Mouse (Mus musculus) thymus, postnatal 0 days (tissue): ENCODE results near the gene Atxn7l1. TPM values are rescaled to one million over a fixed set of nuclear protein-coding genes. Genes with fewer than 3 reads are reported as not detected.
"Not testable (repeated sequence)": the region's sequence is repeated elsewhere in the genome, so short reads cannot be mapped to it uniquely, and the experiment has no call there.

Source experiments
- DNase-seq: peaks from one replicate; pipeline ENCODE4 v3.0.0-alpha.2; 2015; ENCODE audit warnings: low spot score
- polyA plus RNA-seq: library from polyadenylated mRNA; unstranded; fragments of >200 nt; fragmentation: Nextera tagmentation; extraction: Ambion mirVana; gene quantifications from 2 replicates; pipeline ENCODE4 v1.2.1, GENCODE M21; 2015

The Atxn7l1 gene
- polyA plus RNA-seq, 1 experiment from 2014 or later = 34.3 TPM

DNA sequence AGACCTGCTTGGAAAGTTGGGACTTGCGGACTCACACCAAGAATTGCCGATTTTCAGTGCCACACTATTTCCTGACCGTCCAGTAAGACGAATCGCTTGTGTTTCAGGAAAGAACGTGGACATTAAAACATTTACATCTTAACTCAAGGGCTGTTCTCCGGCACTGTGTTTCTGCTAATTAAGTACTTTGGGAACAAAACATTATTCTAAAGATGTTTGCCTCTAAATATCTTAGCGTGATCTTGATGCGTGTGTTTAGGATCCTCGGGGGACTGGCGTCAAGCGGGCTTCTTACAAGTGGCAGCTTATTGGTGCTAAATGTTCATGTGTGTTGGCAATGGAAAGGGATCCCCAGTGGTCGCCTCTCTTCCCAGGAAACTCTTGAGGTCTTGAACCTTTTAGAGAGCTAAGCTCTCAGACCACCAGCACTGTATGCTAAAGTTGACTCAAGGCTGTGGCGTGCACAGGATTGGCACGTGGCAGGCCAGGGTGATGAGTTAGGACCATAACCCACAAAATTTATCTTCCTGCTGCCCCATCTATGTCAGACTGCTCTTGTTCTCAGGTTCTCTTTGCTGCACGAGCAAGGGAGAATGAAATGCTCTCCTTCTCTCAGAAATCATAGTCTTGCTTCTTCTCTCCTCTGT lies 2.2 kb downstream of the Atxn7l1 start:
- DNase-seq = no peak

DNA sequence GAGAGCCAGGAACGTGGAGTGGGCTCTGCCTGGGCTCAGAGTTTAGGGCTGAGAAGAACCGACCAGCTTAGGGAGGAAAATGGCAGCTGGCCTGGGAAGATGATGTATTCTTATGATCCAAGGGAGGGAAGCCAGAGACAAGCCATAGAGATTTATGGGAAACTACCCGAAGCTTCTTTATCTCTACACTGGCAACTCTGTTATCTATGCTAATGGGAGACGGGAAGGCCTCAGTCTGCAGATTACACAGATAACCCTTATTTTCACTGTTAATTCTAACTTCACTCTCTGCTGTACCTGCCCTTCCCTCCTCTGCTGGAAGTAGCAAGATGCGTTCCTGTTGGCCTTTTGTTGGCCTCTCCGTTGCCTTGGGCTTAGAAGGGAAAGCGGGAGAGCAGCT lies 5.6 kb downstream of the Atxn7l1 start:
- DNase-seq = no peak

DNA sequence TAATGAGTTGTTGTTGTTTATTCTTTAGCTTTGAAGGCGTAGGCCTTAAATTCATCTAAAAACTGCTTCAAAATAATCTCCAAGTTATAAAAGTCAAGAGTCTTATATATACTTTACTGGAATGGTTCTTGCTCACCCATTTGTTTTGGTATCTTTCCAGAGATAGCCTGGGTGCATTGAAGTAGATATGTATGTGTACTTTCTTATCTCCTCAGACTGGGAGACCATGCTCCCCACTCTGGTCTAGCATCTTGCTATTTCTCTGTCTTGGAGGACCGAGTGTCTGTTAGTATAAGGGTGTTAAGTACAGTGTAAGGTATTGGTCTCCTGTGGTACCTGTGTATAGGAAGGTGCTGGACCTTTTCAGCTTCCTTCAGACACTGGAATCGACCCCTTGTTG lies 6.4 kb downstream of the Atxn7l1 start:
- no peak for DNase-seq

DNA sequence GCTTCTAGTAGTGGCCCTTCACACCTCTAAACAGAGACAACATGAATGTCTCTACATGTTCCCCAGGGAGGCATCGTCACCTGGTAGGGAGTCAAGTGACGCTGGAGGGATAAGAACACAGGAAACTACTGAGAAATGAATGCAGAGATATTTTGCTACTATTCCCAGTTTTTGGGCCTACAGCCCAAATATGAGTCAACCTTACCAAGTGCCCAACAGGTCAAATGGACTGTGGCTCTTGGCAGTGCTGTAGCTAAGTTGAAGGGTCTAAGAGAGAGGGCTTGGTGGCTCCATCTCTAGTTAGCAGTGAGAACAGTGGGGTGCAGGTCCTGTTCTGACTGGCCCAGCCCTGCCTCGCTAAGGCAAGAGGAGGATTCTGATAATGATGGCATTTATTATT lies 7.2 kb downstream of the Atxn7l1 start:
- DNase-seq = no peak

DNA sequence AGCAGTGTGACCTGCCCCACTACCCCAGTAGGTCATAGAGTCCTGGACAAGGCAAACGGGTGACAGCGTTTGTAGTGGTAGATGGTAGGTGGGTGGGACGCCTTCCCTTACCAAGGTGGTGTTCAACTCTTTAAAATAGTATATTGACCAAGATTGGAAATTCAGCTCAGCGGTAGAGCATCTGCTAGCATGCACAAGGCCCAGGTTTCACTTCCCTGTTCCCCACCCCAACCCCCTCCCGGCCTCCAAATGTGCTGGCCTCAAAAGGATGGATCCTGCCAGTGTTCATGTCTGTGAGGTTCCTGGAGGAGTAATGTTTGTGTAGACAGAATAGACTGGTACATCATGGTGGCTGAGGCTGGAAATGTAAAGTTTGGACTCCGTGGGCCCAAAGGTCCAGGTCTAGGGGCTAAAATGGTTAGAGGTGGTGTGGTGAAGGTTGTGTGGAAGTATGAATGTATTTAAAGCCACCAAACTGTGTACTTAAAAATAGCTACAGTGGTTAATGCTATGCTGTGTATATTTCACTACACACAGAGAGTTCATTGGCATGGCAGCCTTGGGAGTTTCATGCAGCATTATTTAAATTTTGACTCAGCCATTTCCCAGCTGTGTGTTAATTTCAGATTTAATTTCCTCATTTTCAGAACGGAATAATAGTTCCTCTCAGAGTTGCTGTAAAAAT lies 9.0 kb downstream of the Atxn7l1 start:
- no peak for DNase-seq

DNA sequence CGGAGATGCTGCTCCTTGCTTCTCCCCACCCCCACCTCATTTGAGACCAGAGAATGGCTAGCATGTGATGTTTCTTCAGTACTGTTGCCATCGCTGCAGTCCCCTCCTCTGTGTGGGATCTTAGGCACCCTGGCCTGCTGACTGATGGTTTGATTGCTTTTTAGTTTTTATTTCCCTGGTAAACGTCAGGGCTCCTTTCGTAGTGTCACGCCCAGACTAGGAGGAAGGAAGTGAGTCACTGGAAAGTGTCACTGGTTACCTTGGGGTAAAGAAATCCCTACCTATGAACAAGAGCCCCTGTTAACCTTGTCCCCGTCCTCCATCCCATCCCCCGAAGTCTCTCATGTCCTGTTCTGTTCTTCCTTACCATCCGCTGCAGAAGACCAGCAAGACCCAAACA lies 10.8 kb downstream of the Atxn7l1 start:
- DNase-seq = no peak

DNA sequence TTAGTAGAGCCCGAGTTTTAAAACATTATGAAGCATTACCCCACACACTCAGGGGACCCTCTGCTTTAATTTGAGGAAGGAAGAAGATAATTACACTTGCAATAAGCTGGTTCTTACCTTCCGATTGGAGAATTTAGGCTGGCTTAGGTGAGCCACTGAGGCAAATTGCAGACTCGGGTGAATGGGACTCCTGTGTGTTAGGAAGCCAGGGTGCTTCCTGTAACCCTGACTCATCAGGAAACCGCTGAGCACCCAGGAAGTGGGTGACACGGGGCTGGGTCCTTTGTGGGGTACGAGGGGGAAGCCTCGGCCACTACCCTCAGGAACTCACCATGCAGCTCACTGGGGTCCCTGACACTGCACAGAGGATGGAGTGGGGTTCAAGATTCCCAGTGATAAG lies 12.9 kb downstream of the Atxn7l1 start:
- DNase-seq = peak; percentile 78

DNA sequence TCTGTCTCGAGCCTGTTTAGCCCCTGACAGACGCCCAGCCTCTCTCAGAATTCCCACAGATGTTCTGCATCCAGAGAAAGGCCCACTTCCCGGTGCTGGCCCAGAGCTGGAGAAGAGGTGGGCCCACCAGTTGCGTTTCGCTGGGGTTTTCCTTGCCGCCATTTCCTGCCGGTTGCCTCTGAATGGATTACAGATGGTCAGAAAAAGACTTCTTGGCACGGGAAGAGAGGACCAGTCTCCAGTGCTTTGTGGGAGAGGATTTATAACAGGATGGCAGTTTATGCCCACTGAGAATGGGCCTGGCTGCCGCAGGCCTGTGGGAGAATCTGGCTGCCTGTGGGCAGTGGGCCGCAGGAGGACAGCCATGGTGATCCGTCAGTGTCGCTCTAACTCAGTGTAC lies 15.0 kb downstream of the Atxn7l1 start:
- no peak for DNase-seq

DNA sequence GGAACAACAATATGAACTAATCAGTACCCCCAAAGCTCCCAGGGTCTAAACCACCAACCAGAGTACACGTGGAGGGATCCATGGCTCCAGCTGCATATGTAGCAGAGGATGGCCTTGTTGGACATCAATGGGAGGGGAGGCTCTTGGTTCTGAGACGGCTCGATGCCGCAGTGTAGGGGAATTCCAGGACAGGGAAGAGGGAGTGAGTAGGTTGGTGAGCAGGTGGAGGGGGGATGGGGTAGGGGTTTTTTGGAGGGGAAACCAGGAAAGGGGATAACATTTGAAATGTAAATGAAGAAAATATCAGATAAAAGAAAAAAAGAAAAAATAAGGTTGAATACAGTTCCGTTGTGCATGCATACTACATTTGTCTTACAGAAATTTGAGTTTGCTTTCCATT lies 16.5 kb downstream of the Atxn7l1 start:
- not testable (repeated sequence) for DNase-seq

DNA sequence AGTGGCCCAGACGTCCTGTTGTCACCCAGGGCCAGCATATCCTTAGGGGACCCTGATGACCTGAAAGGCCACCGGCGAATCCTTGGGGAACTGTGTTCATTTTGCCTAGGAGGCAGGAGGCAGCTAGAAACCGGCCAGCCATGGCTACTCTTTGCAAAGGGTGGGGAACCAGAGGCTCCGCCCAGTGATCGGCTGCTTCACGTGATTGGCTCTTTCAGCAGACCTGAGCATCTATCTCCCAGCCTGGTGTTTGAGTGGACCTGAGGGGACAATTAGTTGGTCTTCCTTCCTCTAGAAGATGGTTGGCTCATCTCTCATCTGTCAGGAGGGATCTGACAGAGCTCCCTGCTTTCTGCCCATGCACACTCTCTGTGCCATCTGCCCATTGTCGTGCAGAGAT lies 19.2 kb downstream of the Atxn7l1 start:
- no peak for DNase-seq

DNA sequence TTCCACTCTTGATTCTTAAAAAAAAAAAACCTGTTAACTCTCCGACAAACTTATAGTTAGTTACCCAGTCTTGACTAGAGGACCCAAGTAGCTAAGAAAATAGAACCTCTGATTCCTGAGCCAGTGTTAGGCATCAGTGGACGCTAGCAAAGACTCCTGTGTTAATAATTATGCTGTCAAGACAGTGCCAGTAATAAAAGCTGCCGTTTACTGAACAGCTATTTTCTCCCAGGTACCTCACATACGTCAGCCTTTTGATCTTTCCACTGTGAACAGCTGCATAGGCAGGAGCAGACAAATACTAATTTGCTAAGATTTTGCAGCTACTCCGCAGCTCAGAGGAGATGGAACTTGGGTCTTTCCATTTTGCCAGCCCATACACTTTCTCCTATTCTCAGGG lies 20.1 kb downstream of the Atxn7l1 start:
- DNase-seq = no peak

DNA sequence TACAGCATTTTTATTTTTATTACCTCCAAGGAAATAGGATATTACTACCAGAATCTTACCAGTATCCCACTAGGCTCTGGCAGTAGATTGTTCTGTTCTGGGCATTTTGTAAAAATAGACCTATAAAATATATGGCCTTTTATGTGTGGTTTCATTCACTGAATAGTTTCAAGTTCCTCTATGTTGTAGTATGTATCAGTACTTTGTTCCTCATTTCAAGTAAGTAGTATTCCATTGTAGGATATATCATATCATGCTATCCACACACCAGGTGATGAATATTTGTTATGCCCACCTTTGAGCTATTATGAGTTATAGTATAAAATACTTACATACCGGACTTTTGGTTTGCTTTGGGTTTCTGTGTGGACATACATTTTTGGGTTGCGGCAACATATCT lies 21.0 kb downstream of the Atxn7l1 start:
- no peak for DNase-seq

DNA sequence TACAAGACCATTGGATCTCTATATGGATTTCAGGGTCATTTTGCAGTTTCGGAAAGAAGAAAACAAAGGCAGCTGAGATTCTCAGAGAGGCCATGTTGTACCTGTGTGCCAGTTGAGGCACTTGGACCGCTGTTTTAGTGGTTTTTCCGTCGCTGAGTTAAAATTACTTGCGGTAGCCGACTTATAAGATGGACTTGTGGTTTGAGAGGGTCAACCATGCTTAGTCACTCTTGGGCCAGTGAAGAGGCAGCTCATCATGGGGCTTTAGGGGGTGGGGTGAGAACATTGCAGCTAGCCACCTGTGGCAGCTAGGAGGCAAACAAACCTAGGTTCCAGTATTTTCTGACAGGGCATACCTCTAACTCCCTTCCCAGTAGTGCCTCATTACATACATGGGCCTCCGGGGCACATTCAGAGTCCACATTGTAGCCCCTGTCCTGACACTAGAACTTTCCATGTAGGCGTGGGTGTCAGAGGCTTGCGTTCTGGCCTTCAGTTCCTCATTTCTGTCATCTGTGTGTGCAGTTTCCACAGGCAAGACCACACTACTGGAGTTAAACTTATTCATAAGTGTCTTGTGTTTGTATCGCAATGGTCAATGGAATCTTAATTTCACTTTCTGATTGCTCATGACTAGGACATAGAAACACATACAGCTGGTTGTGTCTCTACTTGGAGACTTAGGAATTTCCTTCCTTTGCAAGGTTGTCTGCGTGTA lies 22.4 kb downstream of the Atxn7l1 start:
- no peak for DNase-seq

DNA sequence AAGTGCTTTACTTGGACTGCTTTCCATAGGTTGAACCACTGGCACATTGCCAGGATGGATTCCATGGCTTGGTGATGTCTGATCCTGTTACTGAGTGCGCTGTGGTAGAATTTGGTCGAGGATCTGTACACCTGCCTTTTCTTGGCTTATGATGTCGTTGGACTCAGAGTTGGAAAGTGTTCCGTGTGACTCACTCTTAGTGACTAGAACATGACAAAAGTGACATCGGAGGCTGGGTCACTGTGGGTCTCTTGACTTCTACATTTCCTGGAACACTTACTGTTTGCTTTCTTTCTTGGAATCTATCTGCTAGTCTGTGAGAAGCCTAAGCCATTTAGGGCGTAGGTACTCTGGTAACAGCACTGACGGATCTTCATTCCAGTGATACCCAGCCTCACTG lies 23.3 kb downstream of the Atxn7l1 start:
- DNase-seq = no peak

DNA sequence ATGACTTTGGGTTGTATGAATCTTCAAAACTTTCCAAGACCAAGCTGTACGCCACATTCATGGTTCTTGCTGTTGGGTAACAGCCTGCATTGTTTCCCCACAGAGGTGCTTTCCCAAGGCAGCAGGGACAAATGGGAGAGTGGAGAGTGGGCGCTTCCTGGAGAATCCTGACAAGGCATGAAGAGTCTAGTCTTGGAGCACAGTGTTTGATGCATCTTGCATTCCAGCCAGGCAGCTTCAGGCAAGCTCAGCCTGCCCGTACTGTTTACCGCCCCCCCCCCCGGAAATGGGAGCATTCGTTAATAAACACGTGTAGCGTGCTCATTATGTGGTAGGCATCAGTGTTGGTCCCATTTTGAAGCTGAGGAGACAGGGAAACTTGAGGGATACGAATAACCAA lies 25.4 kb downstream of the Atxn7l1 start:
- DNase-seq = no peak

DNA sequence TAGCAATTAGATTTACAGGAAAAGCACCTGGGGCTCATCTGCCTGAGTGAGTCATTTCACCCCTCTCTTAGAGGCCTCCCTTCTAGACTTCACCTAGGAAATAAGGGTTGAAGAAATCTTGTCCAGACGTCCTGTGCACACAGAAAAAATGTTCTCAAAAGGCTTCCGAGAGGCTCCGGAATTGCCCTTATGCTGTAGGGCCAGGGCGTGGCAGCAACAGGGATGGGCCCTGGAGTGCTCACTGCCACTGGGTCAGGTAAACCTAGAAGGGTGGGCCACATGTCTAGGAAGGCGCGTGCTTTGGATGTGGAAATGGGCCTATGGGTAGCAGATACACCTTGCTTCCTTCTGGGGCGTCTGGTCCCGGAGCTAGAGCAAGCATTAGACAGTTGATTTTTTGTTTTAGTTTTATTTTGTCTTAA lies 26.2 kb downstream of the Atxn7l1 start:
- no peak for DNase-seq

DNA sequence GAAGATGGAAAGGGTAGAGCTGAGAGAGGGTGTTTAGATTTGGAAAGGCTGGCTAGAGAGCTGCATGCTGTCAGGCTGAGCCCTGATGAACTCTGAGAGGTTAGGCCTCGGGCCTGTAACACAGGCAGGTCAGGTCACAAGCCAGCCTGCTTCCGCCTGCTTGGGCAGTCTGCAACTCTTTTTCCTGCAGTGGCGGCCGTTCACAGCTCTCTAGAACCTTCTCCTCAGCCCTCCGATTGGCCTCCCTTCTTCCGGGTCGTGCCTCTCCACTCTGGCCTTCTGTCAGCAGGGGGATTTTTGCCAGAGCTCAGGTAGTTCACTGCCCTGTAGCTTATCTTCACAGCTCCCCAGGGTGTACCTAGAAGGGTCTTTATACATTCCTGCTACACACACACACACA lies 26.7 kb downstream of the Atxn7l1 start:
- DNase-seq = no peak

DNA sequence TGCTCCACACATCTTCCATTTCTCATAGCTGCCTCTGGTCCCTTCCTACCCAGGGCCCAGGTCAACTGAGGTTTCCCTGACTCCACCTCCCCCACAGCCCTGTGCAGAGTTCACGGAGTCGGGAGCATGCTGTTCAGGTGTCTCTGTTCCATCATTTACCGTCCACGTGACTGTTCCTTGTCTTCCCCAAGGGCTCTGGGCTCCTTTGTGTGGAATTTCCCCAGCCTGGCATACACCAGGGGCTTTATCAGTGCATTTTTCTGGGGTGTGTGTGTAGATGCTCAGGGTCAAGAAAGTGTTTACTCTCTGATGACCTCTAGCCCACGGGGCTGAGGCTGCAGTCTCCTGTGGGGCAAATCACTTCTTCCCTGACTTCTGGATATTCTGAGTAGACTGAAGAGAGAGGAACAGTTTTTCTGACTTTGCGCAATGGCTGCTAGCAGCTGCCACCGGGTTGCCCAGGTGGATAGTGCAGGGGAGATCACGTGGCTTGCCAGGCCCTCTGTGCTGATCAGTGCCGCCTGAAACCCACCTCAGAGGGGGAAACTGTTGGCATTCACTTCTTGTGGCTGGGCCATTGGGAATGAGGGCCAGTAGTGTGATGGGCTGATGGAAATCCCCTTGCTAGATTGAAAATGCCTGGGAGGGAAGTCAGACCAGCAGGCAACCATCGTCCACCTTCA lies 27.3 kb downstream of the Atxn7l1 start:
- DNase-seq = no peak

DNA sequence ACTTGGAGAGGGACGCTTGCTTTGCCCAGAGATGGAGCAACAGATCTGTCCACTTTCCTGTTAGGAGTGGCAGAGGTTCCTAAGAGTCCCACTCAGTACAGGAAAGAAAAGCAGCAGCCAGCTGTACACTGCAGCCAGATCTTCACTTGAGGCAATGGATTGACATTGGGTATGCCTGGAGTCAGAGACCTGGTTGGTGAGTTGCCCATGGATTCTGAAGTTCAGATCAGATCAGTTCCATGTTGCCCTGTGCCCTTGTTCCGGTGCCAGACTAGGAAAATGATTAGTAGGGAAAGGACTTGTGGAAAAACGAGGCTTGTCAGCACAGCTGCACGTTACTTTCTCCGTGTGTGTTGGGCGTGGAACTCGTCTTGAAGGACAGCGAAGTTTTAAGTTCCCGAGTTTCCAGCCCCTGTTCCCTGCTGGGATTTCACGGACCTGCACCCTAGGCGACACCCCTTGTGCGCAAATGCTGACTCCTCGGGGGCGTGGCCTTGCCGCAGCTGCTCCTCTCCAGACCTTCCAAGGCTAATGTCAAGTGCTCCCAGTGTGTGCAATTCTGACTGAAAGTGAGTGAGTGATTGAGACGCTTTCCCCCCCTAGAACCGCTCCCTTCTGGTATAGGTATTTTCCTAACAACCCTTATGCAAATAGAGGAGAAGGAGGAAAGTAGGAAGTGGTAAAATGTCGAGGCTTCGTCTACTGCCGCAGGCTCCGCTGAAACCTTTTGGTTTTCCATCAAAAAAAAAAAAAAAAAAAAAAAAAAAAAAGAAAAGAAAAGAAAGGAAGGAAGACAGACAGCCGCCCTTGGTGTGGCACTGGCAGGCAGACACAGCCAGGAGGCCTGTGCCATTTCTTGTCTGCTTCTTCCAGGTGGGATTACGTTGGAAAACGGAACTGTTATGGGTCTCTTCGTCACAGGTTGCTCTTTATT lies 28.4 kb downstream of the Atxn7l1 start:
- peak; percentile 34 for DNase-seq

DNA sequence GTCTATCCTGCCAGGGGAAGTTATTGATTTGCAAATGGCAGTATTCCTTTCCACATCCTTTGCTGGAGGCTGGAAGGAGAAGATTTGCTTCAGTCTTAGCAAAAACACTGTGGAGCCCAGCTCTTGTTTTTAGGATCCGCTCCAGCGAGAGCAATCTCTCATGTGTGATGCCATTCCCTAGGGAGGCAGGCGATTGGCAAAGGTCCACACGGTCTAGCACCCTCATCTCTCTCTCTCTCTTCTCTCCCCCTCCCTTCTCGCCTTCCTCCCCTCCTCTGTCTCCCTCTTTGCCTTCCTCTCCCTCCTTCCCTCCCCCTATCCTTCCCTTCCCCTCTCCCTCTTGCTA lies 29.0 kb downstream of the Atxn7l1 start:
- DNase-seq = no peak

DNA sequence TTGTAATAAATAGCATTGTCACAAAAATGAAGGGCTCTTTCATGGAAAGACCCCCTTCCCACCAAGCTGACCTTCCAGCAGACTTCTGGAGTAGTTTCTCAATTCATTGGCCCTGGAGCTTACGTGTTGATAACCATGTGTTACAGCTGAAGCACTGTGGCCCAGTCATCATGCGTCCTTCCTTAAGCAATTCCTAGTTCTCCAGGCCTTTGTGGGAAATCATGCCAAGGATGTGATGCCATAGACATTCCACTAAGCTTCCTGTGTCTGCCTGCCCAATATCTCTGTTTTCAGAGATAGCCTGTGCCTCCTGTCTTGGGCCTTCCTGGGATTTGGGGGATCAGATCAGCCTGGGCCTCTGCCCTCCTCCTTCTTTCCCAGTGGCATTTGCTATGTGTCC lies 32.9 kb downstream of the Atxn7l1 start:
- DNase-seq = no peak
